Mouse (Mus musculus): ENCODE measurements around the gene Ctsz. TPM values are rescaled to one million over a fixed set of nuclear protein-coding genes. Genes with fewer than 3 reads are reported as not detected.

Ctsz gene
- total and polyA plus RNA-seq, 3 experiments: 93.7 to 118 TPM; not detected in 1

- DNase-seq (ENCODE audit: low read depth, low spot score): no peak
- Histone ChIP-seq H3K27ac (ENCODE audit: control insufficient read depth, low read depth, low read length) (no peak overlapping the region), H3K27me3 (ENCODE audit: control insufficient read depth in 1 of 2, insufficient read depth in 2 of 2, low read length in 2 of 2) (peaks cover 1% of the 10 kb centered on the region in 2 experiments; a peak in 2 of 4 replicates), H3K36me3 (ENCODE audit: control insufficient read depth in 1 of 2, insufficient read depth in 2 of 2, low read length in 2 of 2) (no peaks in the 10 kb centered on the region), H3K9me3 (replicated peaks; ENCODE audit: insufficient read depth, low read length) (no peaks in the 10 kb centered on the region), H3K4me1 (ENCODE audit: control insufficient read depth in 1 of 2, insufficient read depth in 2 of 2, low read length in 2 of 2) (no peaks in the 10 kb centered on the region), H3K4me3 (ENCODE audit: control insufficient read depth in 1 of 2, insufficient read depth in 1 of 2, low read depth in 2 of 2, low read length in 2 of 2) (no peak overlapping the region), H3K9ac (ENCODE audit: control insufficient read depth, low read depth, low read length, poor library complexity, severe bottlenecking) (no peak overlapping the region), H3K79me2 (ENCODE audit: control insufficient read depth, insufficient read depth, low read length, poor library complexity) (no peaks in the 10 kb centered on the region)
- no peak for TF ChIP-seq USF1 (IDR thresholded peaks at IDR 0.05; ENCODE audit: low read depth, low read length)
- no peak for TF ChIP-seq ELF1 (IDR thresholded peaks at IDR 0.05; ENCODE audit: low read depth, low read length)
- TF ChIP-seq CTCF (IDR thresholded peaks at IDR 0.05 in 2 of 3, conservative IDR thresholded peaks at IDR 0.05 in 1 of 3; ENCODE audit: control insufficient read depth in 1 of 3, insufficient read depth in 1 of 3, low read depth in 2 of 3, low read length in 3 of 3, poor library complexity in 1 of 3, severe bottlenecking in 1 of 3): no peak
- no peak for TF ChIP-seq SIN3A (IDR thresholded peaks at IDR 0.05; ENCODE audit: low read length)
- TF ChIP-seq SMC3 (IDR thresholded peaks at IDR 0.05; ENCODE audit: low read depth, low read length): no peak
- no peak for TF ChIP-seq NELFE (IDR thresholded peaks at IDR 0.05; ENCODE audit: low read depth, low read length)
- no peak for TF ChIP-seq MYB (IDR thresholded peaks at IDR 0.05; ENCODE audit: low read depth, low read length)
- TF ChIP-seq GABPA (IDR thresholded peaks at IDR 0.05; ENCODE audit: low read depth, low read length): no peak
- TF ChIP-seq KAT2A (conservative IDR thresholded peaks at IDR 0.05; ENCODE audit: low read depth, low read length): no peak
- TF ChIP-seq JUND (IDR thresholded peaks at IDR 0.05; ENCODE audit: low read depth, low read length): no peak
- no peak for TF ChIP-seq BHLHE40 (IDR thresholded peaks at IDR 0.05; ENCODE audit: borderline replicate concordance, low read depth, low read length)
- TF ChIP-seq POLR2AphosphoS5 (IDR thresholded peaks at IDR 0.05; ENCODE audit: borderline replicate concordance, low read depth, low read length): no peak
- TF ChIP-seq ZNF384 (IDR thresholded peaks at IDR 0.05; ENCODE audit: low read depth, low read length): no peak
- TF ChIP-seq TCF12 (IDR thresholded peaks at IDR 0.05; ENCODE audit: low read depth, low read length): no peak
- no peak for TF ChIP-seq MAFK (IDR thresholded peaks at IDR 0.05; ENCODE audit: borderline replicate concordance, low read depth, low read length)
- TF ChIP-seq E2F4 (IDR thresholded peaks at IDR 0.05; ENCODE audit: borderline replicate concordance, low read depth, low read length): no peak
- no peak for TF ChIP-seq MXI1 (IDR thresholded peaks at IDR 0.05; ENCODE audit: low read depth, low read length)
- no peak for TF ChIP-seq ZKSCAN1 (IDR thresholded peaks at IDR 0.05; ENCODE audit: low read depth, low read length)
- no peak for TF ChIP-seq ZC3H11A (IDR thresholded peaks at IDR 0.05; ENCODE audit: low read depth, low read length)
Observed at GRCm38 (mm10) chr2:174391936-174392335, 46.9 kb downstream of the Ctsz start.

- H3K79me2 ChIP-seq (ENCODE audit: control insufficient read depth, insufficient read depth, low read length, poor library complexity): no peaks in the 10 kb centered on the region
- no peaks in the 10 kb centered on the region for H3K36me3 ChIP-seq (ENCODE audit: control insufficient read depth in 1 of 2, insufficient read depth in 2 of 2, low read length in 2 of 2)
- H3K9me3 ChIP-seq (replicated peaks; ENCODE audit: insufficient read depth, low read length): no peaks in the 10 kb centered on the region
- DNase-seq (ENCODE audit: low read depth, low spot score): no peak
- no peak overlapping the region for H3K27ac ChIP-seq (ENCODE audit: control insufficient read depth, low read depth, low read length)
- H3K27me3 ChIP-seq (ENCODE audit: control insufficient read depth in 1 of 2, insufficient read depth in 2 of 2, low read length in 2 of 2): peaks cover 0 to 2% of the 10 kb centered on the region in 2 experiments; a peak in 3 of 4 replicates
- H3K4me3 ChIP-seq (ENCODE audit: control insufficient read depth in 1 of 2, insufficient read depth in 1 of 2, low read depth in 2 of 2, low read length in 2 of 2): no peak overlapping the region
- H3K4me1 ChIP-seq (ENCODE audit: control insufficient read depth in 1 of 2, insufficient read depth in 2 of 2, low read length in 2 of 2): no peaks in the 10 kb centered on the region
- TF ChIP-seq CHD2 (IDR thresholded peaks at IDR 0.05; ENCODE audit: low read length) (no peak), SIN3A (IDR thresholded peaks at IDR 0.05; ENCODE audit: low read length) (no peak), CTCF (IDR thresholded peaks at IDR 0.05 in 2 of 3, conservative IDR thresholded peaks at IDR 0.05 in 1 of 3; ENCODE audit: control insufficient read depth in 1 of 3, insufficient read depth in 1 of 3, low read depth in 2 of 3, low read length in 3 of 3, poor library complexity in 1 of 3, severe bottlenecking in 1 of 3) (no peak), MAX (IDR thresholded peaks at IDR 0.05; ENCODE audit: low read length) (no peak), MAZ (IDR thresholded peaks at IDR 0.05; ENCODE audit: low read depth, low read length) (no peak), ZNF384 (IDR thresholded peaks at IDR 0.05; ENCODE audit: low read depth, low read length) (no peak)
- H3K9ac ChIP-seq (ENCODE audit: control insufficient read depth, low read depth, low read length, poor library complexity, severe bottlenecking): no peak overlapping the region
Observed at GRCm38 (mm10) chr2:174381021-174381420, 57.8 kb downstream of the Ctsz start.

Other genes with a start within 250 kb of the Ctsz start
- gene Gnas, start 154.7 kb downstream of the Ctsz start, total RNA-seq (2012; rRNA removed): 255 and 273 TPM in 2 replicates
- gene Gnas, start 154.7 kb downstream of the Ctsz start, polyA plus RNA-seq (2012; ENCODE audit: insufficient read depth in 1 of 2, insufficient read length in 2 of 2, low read depth in 1 of 2, low replicate concordance in 2 of 2, missing spikeins in 1 of 2): 100 to 1,000 TPM; 383 to 447 TPM
- gene Gm20721, start 92.3 kb downstream of the Ctsz start, total RNA-seq (2012; rRNA removed): 26.9 and 34.2 TPM in 2 replicates
- 100 to 1,000 TPM in 1 of 2 experiments, not detected in 1; 171 TPM for gene Gm20721, start 92.3 kb downstream of the Ctsz start, polyA plus RNA-seq (2012; ENCODE audit: insufficient read depth in 1 of 2, insufficient read length in 2 of 2, low read depth in 1 of 2, low replicate concordance in 2 of 2, missing spikeins in 1 of 2)
- gene Nelfcd, start 23.2 kb downstream of the Ctsz start, total RNA-seq (2012; rRNA removed): 43.8 and 46.8 TPM in 2 replicates
- 10 to 100 TPM; 74.8 to 89.0 TPM for gene Nelfcd, start 23.2 kb downstream of the Ctsz start, polyA plus RNA-seq (2012; ENCODE audit: insufficient read depth in 1 of 2, insufficient read length in 2 of 2, low read depth in 1 of 2, low replicate concordance in 2 of 2, missing spikeins in 1 of 2)
- 3.1 and 3.5 TPM in 2 replicates for gene Tubb1, start 11.7 kb upstream of the Ctsz start, total RNA-seq (2012; rRNA removed)
- gene Tubb1, start 11.7 kb upstream of the Ctsz start, polyA plus RNA-seq (2012; ENCODE audit: insufficient read depth in 1 of 2, insufficient read length in 2 of 2, low read depth in 1 of 2, low replicate concordance in 2 of 2, missing spikeins in 1 of 2): 1 to 10 TPM in 1 of 2 experiments, not detected in 1; 2.6 TPM
- gene Atp5e, start 25.1 kb upstream of the Ctsz start, total RNA-seq (2012; rRNA removed): 521 and 561 TPM in 2 replicates
- gene Atp5e, start 25.1 kb upstream of the Ctsz start, polyA plus RNA-seq (2012; ENCODE audit: insufficient read depth in 1 of 2, insufficient read length in 2 of 2, low read depth in 1 of 2, low replicate concordance in 2 of 2, missing spikeins in 1 of 2): 100 to 1,000 TPM in 1 of 2 experiments, not detected in 1; 225 TPM
- gene Prelid3b, start 34.0 kb upstream of the Ctsz start, total RNA-seq (2012; rRNA removed): 137 and 142 TPM in 2 replicates
- gene Prelid3b, start 34.0 kb upstream of the Ctsz start, polyA plus RNA-seq (2012; ENCODE audit: insufficient read depth in 1 of 2, insufficient read length in 2 of 2, low read depth in 1 of 2, low replicate concordance in 2 of 2, missing spikeins in 1 of 2): 100 to 1,000 TPM; 189 to 210 TPM
- 1.4 and 2.3 TPM in 2 replicates for gene Zfp831, start 204.5 kb upstream of the Ctsz start, total RNA-seq (2012; rRNA removed)
- gene Zfp831, start 204.5 kb upstream of the Ctsz start, polyA plus RNA-seq (2012; ENCODE audit: insufficient read depth in 1 of 2, insufficient read length in 2 of 2, low read depth in 1 of 2, low replicate concordance in 2 of 2, missing spikeins in 1 of 2): 1 to 10 TPM in 1 of 2 experiments, not detected in 1; 4.1 TPM

All from MEL (cell line).